Mouse (Mus musculus) testis, adult 2 months (tissue): ENCODE data around the gene Camkk2.

Source experiments
- CTCF ChIP-seq: fragments of 200-500 bp; IDR thresholded peaks from 2 replicates; pipeline ENCODE4 v1.5.1; 2012; ENCODE audit warnings: low read depth, mild to moderate bottlenecking, inconsistent platforms, low read length, moderate library complexity; ENCODE audit not compliant: control insufficient read depth, insufficient read depth, insufficient replicate concordance
- POLR2A ChIP-seq: fragments of 200-500 bp; IDR thresholded peaks from 2 replicates; pipeline ENCODE4 v1.6.1; 2012; ENCODE audit warnings: low read depth, mild to moderate bottlenecking, inconsistent platforms, low read length, moderate library complexity; ENCODE audit not compliant: control insufficient read depth

- TF ChIP-seq CTCF, result no peak
- TF ChIP-seq POLR2A, result no peak
These were observed 42.4 kb downstream of the Camkk2 start for GRCm38 (mm10) chr5:122736761-122737160.
